Mouse (Mus musculus) neural tube, embryonic 11.5 days (tissue): ENCODE data around the gene Mier1. TPM values are rescaled to one million over a fixed set of nuclear protein-coding genes. Genes with fewer than 3 reads are reported as not detected.
A peak's percentile ranks its signal among the peaks of the same experiment; 100 is the strongest.

Experiments
- ATAC-seq: fragments of 200-750 bp; cut with Nextera tagmentation; 2 replicates; pipeline ENCODE4 v1.8.0; 2017; ENCODE audit warnings: moderate number of reproducible peaks, mild to moderate bottlenecking, moderate TSS enrichment, moderate library complexity; ENCODE audit not compliant: insufficient read depth, low FRiP score, low TSS enrichment
- DNase-seq: peaks from one replicate; pipeline ENCODE4 v3.0.0-alpha.2; 2015; ENCODE audit warnings: low spot score
- H3K27ac ChIP-seq: fragments of 300-500 bp; sonication (generic); 2 replicates; pipeline ENCODE4 v1.5.1; 2014; ENCODE audit warnings: low read depth, mild to moderate bottlenecking, low read length
- H3K27me3 ChIP-seq: fragments of 300-500 bp; sonication (generic); 2 replicates; pipeline ENCODE4 v1.6.1; 2014; ENCODE audit warnings: mild to moderate bottlenecking, low read length, mixed read lengths; ENCODE audit not compliant: control insufficient read depth, insufficient read depth
- H3K36me3 ChIP-seq: fragments of 300-500 bp; sonication (generic); 2 replicates; pipeline ENCODE4 v1.6.1; 2014; ENCODE audit warnings: mild to moderate bottlenecking, low read length, moderate library complexity, mixed read lengths; ENCODE audit not compliant: control insufficient read depth, insufficient read depth
- H3K4me1 ChIP-seq: fragments of 300-500 bp; sonication (generic); 2 replicates; pipeline ENCODE4 v1.6.1; 2014; ENCODE audit warnings: low read length, mixed read lengths; ENCODE audit not compliant: control insufficient read depth, insufficient read depth
- H3K4me2 ChIP-seq: fragments of 300-500 bp; sonication (generic); 2 replicates; pipeline ENCODE4 v1.6.1; 2014; ENCODE audit warnings: low read depth, mild to moderate bottlenecking, moderate library complexity
- H3K4me3 ChIP-seq: fragments of 300-500 bp; sonication (generic); 2 replicates; pipeline ENCODE4 v1.5.1; 2014; ENCODE audit warnings: low read depth, low read length
- H3K9ac ChIP-seq: fragments of 300-500 bp; sonication (generic); 2 replicates; pipeline ENCODE4 v1.6.1; 2014; ENCODE audit warnings: mild to moderate bottlenecking, low read length
- H3K9me3 ChIP-seq: fragments of 300-500 bp; sonication (generic); 2 replicates; pipeline ENCODE4 v1.6.1; 2016; ENCODE audit warnings: low read length; ENCODE audit not compliant: control insufficient read depth
- WGBS: fragments of 180-500 bp; shearing (Covaris S2); extraction: QIAGEN DNeasy Blood & Tissue Kit; methylation state at CpG from one replicate; pipeline ENCODE4 v1.1.7; 2014; 5-methylcytosine and 5-hydroxymethylcytosine counted together
- polyA plus RNA-seq: library from polyadenylated mRNA; unstranded; fragments of >200 nt; fragmentation: Nextera tagmentation; extraction: Ambion mirVana; gene quantifications from 2 replicates; pipeline ENCODE4 v1.2.1, GENCODE M21; 2014

Gene Mier1
- polyA plus RNA-seq, 1 experiment from 2014 or later, result 29.6 TPM

DNA sequence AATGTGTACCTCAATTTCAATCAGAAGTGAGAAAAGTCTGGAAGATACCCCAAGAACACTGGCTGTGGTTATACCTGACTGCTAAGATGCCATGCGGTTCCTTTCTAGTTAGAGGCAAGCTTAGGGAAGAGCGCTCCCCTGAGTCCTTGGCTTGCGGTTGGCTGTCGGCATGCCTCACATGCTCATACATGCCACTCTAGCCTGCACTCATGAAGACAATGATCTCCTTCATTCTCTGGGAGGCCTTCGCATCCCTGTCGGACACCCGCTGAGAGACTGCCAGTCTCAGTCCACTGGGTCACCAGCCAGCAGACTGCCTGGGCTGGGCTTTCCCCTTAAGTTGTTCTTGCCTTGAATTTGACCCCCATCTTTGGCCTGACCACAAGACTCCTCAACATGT is 59.8 kb downstream of the Mier1 start:
- Histone ChIP-seq H3K4me2 (no peak overlapping the region), H3K9ac (no peak overlapping the region), H3K4me1 (no peaks in the 10 kb centered on the region), H3K9me3 (no peaks in the 10 kb centered on the region), H3K27ac (no peak overlapping the region), H3K4me3 (no peak overlapping the region), H3K36me3 (no peaks in the 10 kb centered on the region; the same call in 1 of the 2 replicates), H3K27me3 (no peaks in the 10 kb centered on the region)
- 80% methylated on average over 7 of the region's 7 CpGs for WGBS
- DNase-seq (no peak), ATAC-seq (no peak)

DNA sequence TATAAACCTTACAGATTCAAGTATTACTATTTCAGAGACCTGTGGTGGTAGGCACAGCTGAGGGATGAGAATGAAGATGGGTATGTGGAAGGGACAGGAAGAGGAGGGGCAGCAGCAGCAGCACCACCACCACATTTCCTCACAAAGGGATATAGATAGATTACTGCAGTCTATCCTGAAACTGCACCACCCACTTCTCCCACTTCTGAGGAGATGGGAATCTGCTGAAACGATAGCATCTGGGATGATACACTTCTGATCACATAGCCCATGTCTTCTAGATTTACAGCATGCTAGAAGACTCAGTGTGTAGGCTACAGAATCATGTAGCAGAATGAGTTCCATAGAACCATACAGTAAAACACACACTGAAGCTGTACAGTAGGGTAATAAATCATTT is 63.5 kb downstream of the Mier1 start:
- H3K9ac ChIP-seq, result no peak overlapping the region
- no peaks in the 10 kb centered on the region for H3K36me3 ChIP-seq

DNA sequence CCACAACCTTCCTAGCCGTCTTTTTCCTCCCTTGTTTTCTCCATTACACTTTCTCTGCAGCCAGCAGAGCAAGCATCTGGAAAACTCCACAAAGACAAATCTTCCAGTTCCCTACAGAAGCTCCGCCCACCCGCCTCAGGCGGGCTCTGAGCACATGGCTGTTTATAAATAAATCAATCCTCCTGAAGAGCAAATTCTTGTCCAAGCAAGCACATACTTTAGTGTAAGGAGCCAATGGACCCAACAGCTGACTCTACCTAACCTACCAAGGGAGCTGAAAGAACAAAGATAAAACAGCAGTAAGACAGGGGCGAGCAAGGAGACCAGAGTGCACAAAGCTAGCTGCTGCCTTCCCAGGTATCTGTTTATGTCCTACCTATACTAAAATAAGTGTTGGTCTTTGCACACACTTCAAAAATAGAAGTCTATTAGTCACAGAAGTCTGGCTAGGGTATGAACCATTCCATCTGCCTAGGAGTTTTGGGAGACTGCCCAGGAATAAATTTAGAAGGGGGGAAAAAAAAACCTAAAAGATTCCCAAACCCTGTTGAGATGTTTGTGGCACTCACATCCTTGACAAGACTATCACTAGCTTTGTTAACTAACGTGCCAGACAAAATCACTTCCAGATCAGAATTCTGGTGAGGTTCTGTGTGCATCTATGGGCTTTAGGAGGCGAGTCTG is 64.6 kb downstream of the Mier1 start:
- whole genome bisulfite sequencing, result 82% methylated on average over 7 of the region's 7 CpGs
- no peak overlapping the region for H3K4me2 ChIP-seq
- no peak overlapping the region for H3K27ac ChIP-seq
- H3K36me3 ChIP-seq, result no peaks in the 10 kb centered on the region
- H3K27me3 ChIP-seq, result no peaks in the 10 kb centered on the region
- H3K9me3 ChIP-seq, result no peaks in the 10 kb centered on the region
- H3K9ac ChIP-seq, result no peak overlapping the region
- ATAC-seq (no peak), DNase-seq (no peak)
- peaks cover 8% of the 10 kb centered on the region; the same call in 1 of the 2 replicates for H3K4me1 ChIP-seq
- no peak overlapping the region for H3K4me3 ChIP-seq

More for the DNA sequence above, 63.5 kb downstream of the Mier1 start:
- Histone ChIP-seq H3K27me3 (no peaks in the 10 kb centered on the region), H3K4me3 (no peak overlapping the region), H3K27ac (no peak overlapping the region), H3K9me3 (no peaks in the 10 kb centered on the region), H3K4me1 (peaks cover 8% of the 10 kb centered on the region; the same call in 1 of the 2 replicates), H3K4me2 (no peak overlapping the region)
- DNase-seq, result no peak
- ATAC-seq, result no peak
- 82% methylated on average over 1 of the region's 1 CpGs for WGBS

DNA sequence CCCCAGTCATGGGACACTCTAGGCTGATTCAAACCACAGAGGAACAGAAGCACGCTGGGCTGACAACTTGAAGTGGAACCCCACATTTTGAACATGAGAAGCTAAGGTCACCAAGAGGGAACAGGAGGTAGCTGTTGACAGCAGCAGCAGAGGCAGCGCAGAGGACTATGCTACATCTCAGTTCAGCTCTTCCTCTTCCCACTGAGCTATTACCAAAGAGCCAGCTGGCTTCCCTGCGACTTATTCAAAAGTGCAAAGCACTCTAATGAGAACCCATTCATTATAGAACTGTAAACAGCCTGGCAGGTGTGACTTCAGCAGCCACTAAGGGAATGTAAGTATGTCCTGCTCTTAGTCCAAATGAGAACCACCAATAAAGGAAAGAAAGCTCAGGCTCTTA is 65.4 kb downstream of the Mier1 start:
- Histone ChIP-seq H3K4me1 (peaks cover 8% of the 10 kb centered on the region; the same call in 1 of the 2 replicates), H3K9ac (no peak overlapping the region), H3K4me3 (no peak overlapping the region), H3K9me3 (no peaks in the 10 kb centered on the region), H3K36me3 (no peaks in the 10 kb centered on the region), H3K27me3 (no peaks in the 10 kb centered on the region), H3K4me2 (no peak overlapping the region), H3K27ac (no peak overlapping the region)
- 66% methylated on average over 3 of the region's 3 CpGs for WGBS
- ATAC-seq (0 out of 2 replicates have a peak, but pooled peaks have one; percentile 20), DNase-seq (no peak)

DNA sequence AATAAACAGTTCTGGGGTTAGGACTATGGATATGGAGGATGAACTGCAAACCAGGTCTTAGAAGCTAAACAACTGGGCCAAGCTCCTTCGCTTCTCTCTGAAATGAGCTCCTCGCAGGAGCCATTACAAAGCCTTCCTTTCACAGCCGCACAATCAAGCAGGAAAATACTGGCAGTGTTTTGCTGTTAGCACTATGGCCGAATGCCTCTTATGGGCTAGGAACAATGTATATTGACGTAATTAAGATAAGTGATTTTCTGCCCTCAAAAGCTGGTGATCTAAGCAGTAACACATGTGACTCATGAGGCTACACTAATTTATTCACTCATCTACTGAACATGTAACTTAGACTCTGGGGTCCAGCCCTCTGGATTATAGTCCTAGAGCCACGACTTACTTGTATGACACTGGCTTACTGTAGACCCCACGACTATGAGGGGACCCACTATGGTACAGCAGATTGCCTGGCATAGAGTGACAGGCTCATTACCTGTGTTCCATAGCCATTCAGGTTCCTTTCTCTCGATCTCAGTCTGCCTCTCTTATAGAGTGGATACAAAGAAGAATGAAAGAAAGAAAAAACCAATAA is 66.2 kb downstream of the Mier1 start:
- H3K4me3 ChIP-seq, result no peak overlapping the region
- DNase-seq, result peak; percentile 43
- no peaks in the 10 kb centered on the region for H3K36me3 ChIP-seq
- no peaks in the 10 kb centered on the region for H3K27me3 ChIP-seq
- 52% methylated on average over 8 of the region's 8 CpGs for WGBS
- peaks cover 8% of the 10 kb centered on the region; the same call in 1 of the 2 replicates for H3K4me1 ChIP-seq
- no peaks in the 10 kb centered on the region for H3K9me3 ChIP-seq
- no peak overlapping the region for H3K27ac ChIP-seq
- ATAC-seq, result peak; percentile 75
- H3K9ac ChIP-seq, result no peak overlapping the region
- H3K4me2 ChIP-seq, result no peak overlapping the region

DNA sequence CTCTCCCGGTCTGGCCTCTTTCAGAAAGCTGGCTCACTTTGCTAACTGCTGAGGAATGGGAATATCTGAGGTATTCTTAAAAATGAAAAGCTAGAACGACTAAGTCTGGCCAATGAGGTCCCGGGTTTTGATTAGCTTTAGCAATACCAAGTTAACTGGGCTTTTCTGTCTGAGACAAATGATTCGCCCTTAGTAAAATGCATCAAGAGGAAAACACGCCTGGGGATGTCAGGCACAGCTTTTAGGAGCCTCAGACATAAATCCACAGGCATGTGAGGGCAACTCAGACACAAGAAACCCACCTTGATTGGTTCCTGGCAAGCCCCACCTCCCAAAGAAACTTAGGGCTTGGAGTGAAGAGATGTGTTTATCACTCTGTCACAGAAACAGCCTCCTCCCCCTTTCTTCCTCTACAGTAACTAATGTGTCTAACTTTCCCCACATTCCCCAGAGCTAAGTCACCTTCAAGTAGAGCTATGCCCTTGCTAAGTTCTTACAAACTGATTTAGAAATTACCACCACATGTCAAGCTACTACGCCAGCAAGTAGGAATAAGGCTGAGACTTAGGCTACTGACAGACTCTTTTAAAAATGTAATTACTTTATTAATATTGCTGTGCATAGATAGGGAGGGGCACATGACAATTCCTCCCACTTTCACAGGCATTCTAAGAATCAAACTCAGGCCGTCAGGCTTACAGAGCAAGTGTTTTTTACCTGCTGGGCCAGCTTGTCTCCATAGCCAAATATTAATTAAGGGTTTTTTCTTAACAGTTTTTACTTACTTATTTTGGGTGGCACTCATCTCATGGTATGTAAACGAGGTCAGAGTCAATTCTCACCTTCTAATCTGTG is 74.8 kb downstream of the Mier1 start:
- H3K9me3 ChIP-seq, result 0 out of 2 replicates have a peak, but pooled peaks cover 3% of the 10 kb centered on the region
- no peak overlapping the region for H3K4me3 ChIP-seq
- H3K36me3 ChIP-seq, result no peaks in the 10 kb centered on the region; the same call in 1 of the 2 replicates
- no peak overlapping the region for H3K9ac ChIP-seq
- WGBS, result 89% methylated on average over 8 of the region's 8 CpGs
- no peak overlapping the region for H3K27ac ChIP-seq
- DNase-seq, result no peak
- no peak for ATAC-seq
- no peaks in the 10 kb centered on the region for H3K4me1 ChIP-seq
- H3K4me2 ChIP-seq, result no peak overlapping the region
- H3K27me3 ChIP-seq, result no peaks in the 10 kb centered on the region

DNA sequence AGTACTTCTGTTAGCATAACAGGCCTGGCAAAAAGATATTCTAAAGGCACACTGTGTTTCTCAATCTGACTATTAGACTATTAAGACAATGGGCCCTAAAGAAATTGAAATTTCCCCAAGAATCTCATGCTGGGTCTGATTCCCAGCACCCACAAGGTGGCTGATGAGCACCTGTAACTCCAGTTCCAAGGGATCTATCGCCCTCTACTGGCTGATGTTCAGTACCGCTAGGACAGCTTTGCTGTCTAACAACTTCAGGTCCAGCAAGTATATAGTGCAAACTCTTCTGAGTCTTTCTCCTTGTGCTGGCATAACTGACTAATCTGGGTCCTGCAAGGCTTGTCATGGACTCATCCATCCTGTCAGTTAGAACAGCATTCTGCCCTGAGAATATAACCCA is 78.2 kb downstream of the Mier1 start:
- H3K4me2 ChIP-seq, result no peak overlapping the region
- ATAC-seq (no peak), DNase-seq (no peak)
- H3K9ac ChIP-seq, result no peak overlapping the region
- H3K4me1 ChIP-seq, result no peaks in the 10 kb centered on the region
- WGBS, result 83% methylated on average over 2 of the region's 2 CpGs
- no peaks in the 10 kb centered on the region for H3K27me3 ChIP-seq
- 0 out of 2 replicates have a peak, but pooled peaks cover 3% of the 10 kb centered on the region for H3K9me3 ChIP-seq
- H3K36me3 ChIP-seq, result no peaks in the 10 kb centered on the region; the same call in 1 of the 2 replicates
- no peak overlapping the region for H3K4me3 ChIP-seq
- H3K27ac ChIP-seq, result no peak overlapping the region

DNA sequence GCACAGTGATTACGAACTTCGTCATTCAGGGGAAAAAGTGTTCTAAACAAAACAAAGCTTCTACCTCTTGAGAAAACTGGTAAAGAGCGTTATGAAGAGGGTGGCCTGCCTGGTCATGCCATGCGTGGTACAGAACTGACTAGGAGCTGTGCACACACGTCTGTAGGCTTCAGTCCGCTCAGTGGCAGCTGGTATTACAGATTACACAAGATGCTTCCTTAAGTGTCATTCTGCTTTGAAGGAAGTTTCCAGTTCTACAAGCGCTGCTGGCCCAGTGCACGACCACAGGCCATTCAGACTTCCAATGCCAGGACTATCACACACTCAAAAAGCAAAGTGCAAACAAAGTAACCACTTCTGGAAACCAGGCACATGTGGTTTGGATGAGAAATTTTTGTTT is 83.2 kb downstream of the Mier1 start:
- 91% methylated on average over 8 of the region's 8 CpGs for WGBS
- H3K9me3 ChIP-seq, result 0 out of 2 replicates have a peak, but pooled peaks cover 1% of the 10 kb centered on the region
- H3K4me3 ChIP-seq, result no peak overlapping the region
- no peak for ATAC-seq
- no peak overlapping the region for H3K9ac ChIP-seq
- H3K27ac ChIP-seq, result no peak overlapping the region
- H3K4me2 ChIP-seq, result no peak overlapping the region
- H3K4me1 ChIP-seq, result no peaks in the 10 kb centered on the region
- H3K36me3 ChIP-seq, result no peaks in the 10 kb centered on the region
- DNase-seq, result no peak
- H3K27me3 ChIP-seq, result no peaks in the 10 kb centered on the region
